In the genomic region with DNA sequence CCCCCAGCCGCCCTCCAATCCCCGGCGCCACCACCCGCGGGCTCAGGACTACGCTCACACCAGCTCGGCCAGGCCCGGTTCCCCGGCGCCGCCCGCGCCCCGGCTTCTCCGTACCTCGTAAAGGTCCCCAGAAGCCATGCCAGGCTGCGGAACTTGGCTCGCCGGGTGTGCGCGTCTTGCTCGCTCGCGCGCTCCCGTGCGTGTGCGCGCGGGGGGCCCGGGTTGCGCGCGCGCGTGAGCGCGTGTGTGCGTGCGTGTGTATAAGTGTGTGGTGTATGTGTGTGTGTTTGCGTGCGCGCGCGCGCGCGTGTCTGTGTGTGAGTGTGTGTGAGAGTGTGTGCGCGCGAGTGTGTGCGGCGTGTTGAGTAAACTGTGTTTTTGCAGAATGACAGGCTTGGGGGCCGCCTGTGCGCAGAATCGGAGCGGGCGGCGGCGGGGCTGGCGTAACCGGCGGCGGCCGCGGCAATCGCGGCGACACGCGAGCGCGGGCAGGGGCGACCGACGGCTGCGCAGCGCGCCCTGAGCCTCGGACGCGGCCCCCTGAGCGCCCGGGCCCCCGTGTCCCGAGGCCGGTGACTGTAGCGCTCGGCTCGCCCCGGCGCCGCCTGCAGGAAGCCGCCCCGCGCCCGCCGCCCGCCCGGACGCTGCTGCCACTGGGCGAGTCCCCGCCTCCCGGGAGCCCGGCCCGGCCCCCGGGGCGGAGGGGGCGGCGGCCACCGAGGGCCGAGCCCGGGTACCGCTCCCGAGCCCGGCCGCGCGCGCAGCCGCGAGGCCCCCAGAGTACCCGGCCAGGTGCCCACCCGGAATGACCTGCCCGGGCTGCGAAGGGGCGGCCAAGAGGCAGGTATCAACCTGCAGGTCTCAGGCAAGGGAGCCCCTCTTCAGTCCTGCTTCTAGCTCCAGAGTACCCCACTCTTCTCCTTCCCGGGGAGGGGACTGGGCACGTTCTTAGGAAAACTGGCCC, we compare ENCODE assay signal across 7 mouse cellular contexts. TPM values are rescaled to one million over a fixed set of nuclear protein-coding genes. Genes with fewer than 3 reads are reported as not detected.
DNase-seq lines count a peak whose midpoint lies in the region; ATAC-seq and TF ChIP-seq lines count a peak whose summit lies in the region.

A gene (minus strand): TSS at position 308 of the 964 bp plus-strand sequence.

- H3K4me3 ChIP-seq in bone marrow macrophage, adult 2 months (ENCODE audit: insufficient read depth, low read length): peak within 1 kb of the TSS; percentile 88
- H3K4me3 ChIP-seq in embryonic facial prominence, embryonic 14.5 days (ENCODE audit: low read depth, low read length): peak within 1 kb of the TSS; percentile 82
- H3K4me3 ChIP-seq in heart, embryonic 10.5 days: peak within 1 kb of the TSS; percentile 83
- H3K4me3 ChIP-seq in kidney, embryonic 14.5 days (ENCODE audit: low read length): peak within 1 kb of the TSS; percentile 86
- H3K4me3 ChIP-seq in limb, embryonic 14.5 days (replicated peaks; ENCODE audit: low read length): peak within 1 kb of the TSS; percentile 83
- peak within 1 kb of the TSS; percentile 87 for H3K4me3 ChIP-seq in midbrain, embryonic 16.5 days (ENCODE audit: low read depth, low read length)
- peak within 1 kb of the TSS; percentile 98 for H3K4me3 ChIP-seq in spleen, adult 2 months (ENCODE audit: extremely low read depth, insufficient read depth, insufficient read length)

- no peaks in the 10 kb centered on the region for H3K36me3 ChIP-seq in embryonic facial prominence, embryonic 14.5 days (ENCODE audit: control insufficient read depth, insufficient read depth, low read length)
- H3K36me3 ChIP-seq in heart, embryonic 10.5 days: 0 out of 2 replicates have a peak, but pooled peaks cover 7% of the 10 kb centered on the region
- H3K36me3 ChIP-seq in kidney, embryonic 14.5 days (ENCODE audit: control insufficient read depth, insufficient read depth, low read length): no peaks in the 10 kb centered on the region
- no peaks in the 10 kb centered on the region for H3K36me3 ChIP-seq in limb, embryonic 14.5 days (ENCODE audit: control insufficient read depth, insufficient read depth, low read length)
- H3K36me3 ChIP-seq in midbrain, embryonic 16.5 days (ENCODE audit: control insufficient read depth, insufficient read depth, low read length): peaks cover 5% of the 10 kb centered on the region
- H3K36me3 ChIP-seq in spleen, adult 2 months (ENCODE audit: control insufficient read depth, insufficient read depth, low read length): no peaks in the 10 kb centered on the region

- peak within 1 kb of the TSS; percentile 70 for H3K4me2 ChIP-seq in embryonic facial prominence, embryonic 14.5 days (ENCODE audit: low read depth, low read length)
- H3K4me2 ChIP-seq in kidney, embryonic 14.5 days (replicated peaks; ENCODE audit: low read depth, low read length): peak within 1 kb of the TSS; percentile 81
- peak within 1 kb of the TSS; percentile 84 for H3K4me2 ChIP-seq in limb, embryonic 14.5 days (replicated peaks; ENCODE audit: low read depth, low read length, severe bottlenecking)
- peak within 1 kb of the TSS; percentile 92 for H3K4me2 ChIP-seq in midbrain, embryonic 16.5 days (ENCODE audit: low read length)

- TF ChIP-seq POLR2A in bone marrow macrophage, adult 2 months (IDR thresholded peaks at IDR 0.05; ENCODE audit: borderline replicate concordance, low read depth, low read length): no peak
- TF ChIP-seq POLR2A in limb, embryonic 14.5 days (IDR thresholded peaks at IDR 0.05; ENCODE audit: borderline replicate concordance, extremely low read depth, insufficient read depth, insufficient read length): no peak
- no peak; the same call in 1 of the 2 replicates for TF ChIP-seq POLR2A in spleen, adult 2 months (IDR thresholded peaks at IDR 0.05; ENCODE audit: low read depth, low read length)

- 0% methylated on average over 28 of the region's 129 CpGs for WGBS in embryonic facial prominence, embryonic 14.5 days
- under 1% methylated on average over 128 of the region's 129 CpGs for WGBS in heart, embryonic 10.5 days
- under 1% methylated on average over 105 of the region's 129 CpGs for WGBS in kidney, embryonic 14.5 days
- under 1% methylated on average over 33 of the region's 129 CpGs for WGBS in limb, embryonic 14.5 days
- WGBS in midbrain, embryonic 16.5 days: under 1% methylated on average over 104 of the region's 129 CpGs
- WGBS in spleen, adult 2 months: 2% methylated on average over 129 of the region's 129 CpGs

- H3K9me3 ChIP-seq in embryonic facial prominence, embryonic 14.5 days (ENCODE audit: control insufficient read depth, low read length): peaks cover 8% of the 10 kb centered on the region
- no peaks in the 10 kb centered on the region for H3K9me3 ChIP-seq in heart, embryonic 10.5 days
- no peaks in the 10 kb centered on the region for H3K9me3 ChIP-seq in kidney, embryonic 14.5 days (ENCODE audit: control insufficient read depth, low read length)
- peaks cover 6% of the 10 kb centered on the region; the same call in 1 of the 2 replicates for H3K9me3 ChIP-seq in limb, embryonic 14.5 days (ENCODE audit: control insufficient read depth, low read length)
- peaks cover 5% of the 10 kb centered on the region; the same call in 1 of the 2 replicates for H3K9me3 ChIP-seq in midbrain, embryonic 16.5 days (replicated peaks; ENCODE audit: control insufficient read depth, low read length, poor library complexity, severe bottlenecking)

- peak; percentile 87 for ATAC-seq in embryonic facial prominence, embryonic 14.5 days (ENCODE audit: low read depth)
- peak; percentile 89 for ATAC-seq in kidney, embryonic 14.5 days (ENCODE audit: low FRiP score, low TSS enrichment)
- peak; percentile 79 for ATAC-seq in limb, embryonic 14.5 days (ENCODE audit: low FRiP score, low read depth)
- ATAC-seq in midbrain, embryonic 16.5 days: peak; percentile 93

- H3K9ac ChIP-seq in embryonic facial prominence, embryonic 14.5 days (ENCODE audit: low read depth, low read length): peak within 1 kb of the TSS; percentile 83
- H3K9ac ChIP-seq in kidney, embryonic 14.5 days (ENCODE audit: low read depth, low read length): peak within 1 kb of the TSS; percentile 79
- peak within 1 kb of the TSS; percentile 92 for H3K9ac ChIP-seq in limb, embryonic 14.5 days (ENCODE audit: low read depth, low read length, severe bottlenecking)
- peak within 1 kb of the TSS; percentile 90 for H3K9ac ChIP-seq in midbrain, embryonic 16.5 days (ENCODE audit: low read depth, low read length)

- peak within 1 kb of the TSS; percentile 36 for H3K27ac ChIP-seq in bone marrow macrophage, adult 2 months (ENCODE audit: insufficient read depth, low read depth, low read length)
- peak within 1 kb of the TSS; percentile 81 for H3K27ac ChIP-seq in embryonic facial prominence, embryonic 14.5 days (replicated peaks; ENCODE audit: low read depth, low read length)
- peak within 1 kb of the TSS; percentile 92 for H3K27ac ChIP-seq in heart, embryonic 10.5 days
- H3K27ac ChIP-seq in kidney, embryonic 14.5 days (ENCODE audit: low read depth, low read length): peak within 1 kb of the TSS; percentile 68
- H3K27ac ChIP-seq in limb, embryonic 14.5 days (replicated peaks; ENCODE audit: low read depth, low read length): peak within 1 kb of the TSS; percentile 87
- H3K27ac ChIP-seq in midbrain, embryonic 16.5 days (ENCODE audit: low read length): peak within 1 kb of the TSS; percentile 89
- H3K27ac ChIP-seq in spleen, adult 2 months (ENCODE audit: insufficient read depth, low read length): peak within 1 kb of the TSS; percentile 73

- DNase-seq in embryonic facial prominence, embryonic 14.5 days (ENCODE audit: low spot score): peak; percentile 84
- DNase-seq in heart, embryonic 10.5 days (ENCODE audit: low spot score): peak; percentile 84
- DNase-seq in limb, embryonic 14.5 days (ENCODE audit: low spot score): peak; percentile 68
- peak; percentile 48 to 73 for DNase-seq in spleen, adult 2 months (ENCODE audit: low read depth in 1 of 2, low spot score in 2 of 2)

- H3K27me3 ChIP-seq in embryonic facial prominence, embryonic 14.5 days (replicated peaks; ENCODE audit: control insufficient read depth, insufficient read depth, low read length): peaks cover 10% of the 10 kb centered on the region; the same call in 1 of the 2 replicates
- peaks cover 19% of the 10 kb centered on the region for H3K27me3 ChIP-seq in heart, embryonic 10.5 days (ENCODE audit: insufficient read depth, poor library complexity, severe bottlenecking)
- peaks cover 3% of the 10 kb centered on the region; the same call in 1 of the 2 replicates for H3K27me3 ChIP-seq in kidney, embryonic 14.5 days (ENCODE audit: control insufficient read depth, insufficient read depth, low read length)
- H3K27me3 ChIP-seq in limb, embryonic 14.5 days (ENCODE audit: control insufficient read depth, insufficient read depth, low read length): peaks cover 7% of the 10 kb centered on the region
- H3K27me3 ChIP-seq in midbrain, embryonic 16.5 days (ENCODE audit: control insufficient read depth, insufficient read depth, low read depth, low read length): 0 out of 2 replicates have a peak, but pooled peaks cover 2% of the 10 kb centered on the region
- H3K27me3 ChIP-seq in spleen, adult 2 months (ENCODE audit: control insufficient read depth, insufficient read depth, low read length): no peaks in the 10 kb centered on the region; the same call in 1 of the 2 replicates

- TF ChIP-seq CTCF in bone marrow macrophage, adult 2 months (IDR thresholded peaks at IDR 0.05; ENCODE audit: low read depth, low read length): no peak
- TF ChIP-seq CTCF in spleen, adult 2 months (IDR thresholded peaks at IDR 0.05; ENCODE audit: extremely low read depth, insufficient read depth, insufficient read length, insufficient replicate concordance): no peak

- H3K4me1 ChIP-seq in bone marrow macrophage, adult 2 months (ENCODE audit: control insufficient read depth, insufficient read depth, low read length): peaks cover 2% of the 10 kb centered on the region; the same call in 1 of the 2 replicates
- H3K4me1 ChIP-seq in embryonic facial prominence, embryonic 14.5 days (ENCODE audit: control insufficient read depth, insufficient read depth, low read length): peaks cover 7% of the 10 kb centered on the region; the same call in 1 of the 2 replicates
- peaks cover 12% of the 10 kb centered on the region for H3K4me1 ChIP-seq in heart, embryonic 10.5 days
- no peaks in the 10 kb centered on the region for H3K4me1 ChIP-seq in kidney, embryonic 14.5 days (ENCODE audit: control insufficient read depth, insufficient read depth, low read length)
- peaks cover 9% of the 10 kb centered on the region for H3K4me1 ChIP-seq in limb, embryonic 14.5 days (ENCODE audit: control insufficient read depth, insufficient read depth, low read length)
- H3K4me1 ChIP-seq in midbrain, embryonic 16.5 days (ENCODE audit: control insufficient read depth, insufficient read depth, low read length): peaks cover 10% of the 10 kb centered on the region; the same call in 1 of the 2 replicates
- peaks cover 10% of the 10 kb centered on the region for H3K4me1 ChIP-seq in spleen, adult 2 months (ENCODE audit: control insufficient read depth, insufficient read depth, insufficient read length)

RNA-seq across cellular contexts. Expression of the gene that starts here (rescaled TPM):
- polyA plus RNA-seq in bone marrow macrophage, adult 2 months (2012; ENCODE audit: insufficient read depth, insufficient read length, missing spikeins): 2.1 and 4.0 TPM in 2 replicates
- polyA plus RNA-seq in embryonic facial prominence, embryonic 14.5 days (2014; fragmentation: Nextera tagmentation; extraction: Ambion mirVana): 9.3 and 11.4 TPM in 2 replicates
- 4.5 and 5.1 TPM in 2 replicates for polyA plus RNA-seq in heart, embryonic 10.5 days (2016; fragmentation: Nextera tagmentation; extraction: Ambion mirVana)
- polyA plus RNA-seq in kidney, embryonic 14.5 days (2014; fragmentation: Nextera tagmentation; extraction: Ambion mirVana): 8.4 and 9.2 TPM in 2 replicates
- 3.1 and 3.6 TPM in 2 replicates for polyA plus RNA-seq in limb, embryonic 14.5 days (2012; rRNA removed)
- polyA plus RNA-seq in limb, embryonic 14.5 days (2014; fragmentation: Nextera tagmentation; extraction: Ambion mirVana): 8.7 and 11.0 TPM in 2 replicates
- polyA plus RNA-seq in midbrain, embryonic 16.5 days (2015; fragmentation: Nextera tagmentation; extraction: Ambion mirVana): 9.7 and 13.1 TPM in 2 replicates
- 4.6 and 5.2 TPM in 2 replicates for polyA plus RNA-seq in spleen, adult 2 months (2012; rRNA removed)

Comparison
In these comparisons a context has a peak if more than half of its experiments do, and no peak if none do; other contexts are left out.
1. Peak in every context shown above with its lines: DNase-seq, ATAC-seq, H3K4me3 ChIP-seq and H3K27ac ChIP-seq.
2. H3K27ac ChIP-seq: peak in every context shown above with its lines; median percentile 92 in heart, embryonic 10.5 days; 89 in midbrain, embryonic 16.5 days; 87 in limb, embryonic 14.5 days; 81 in embryonic facial prominence, embryonic 14.5 days; 73 in spleen, adult 2 months; 68 in kidney, embryonic 14.5 days; 36 in bone marrow macrophage, adult 2 months.